Mouse (Mus musculus): ENCODE measurements around the gene Mtmr11. TPM values are rescaled to one million over a fixed set of nuclear protein-coding genes. Genes with fewer than 3 reads are reported as not detected.

The Mtmr11 gene
- total and polyA plus RNA-seq, 3 experiments, result 0.81 to 2.5 (median 0.83) TPM

DNA sequence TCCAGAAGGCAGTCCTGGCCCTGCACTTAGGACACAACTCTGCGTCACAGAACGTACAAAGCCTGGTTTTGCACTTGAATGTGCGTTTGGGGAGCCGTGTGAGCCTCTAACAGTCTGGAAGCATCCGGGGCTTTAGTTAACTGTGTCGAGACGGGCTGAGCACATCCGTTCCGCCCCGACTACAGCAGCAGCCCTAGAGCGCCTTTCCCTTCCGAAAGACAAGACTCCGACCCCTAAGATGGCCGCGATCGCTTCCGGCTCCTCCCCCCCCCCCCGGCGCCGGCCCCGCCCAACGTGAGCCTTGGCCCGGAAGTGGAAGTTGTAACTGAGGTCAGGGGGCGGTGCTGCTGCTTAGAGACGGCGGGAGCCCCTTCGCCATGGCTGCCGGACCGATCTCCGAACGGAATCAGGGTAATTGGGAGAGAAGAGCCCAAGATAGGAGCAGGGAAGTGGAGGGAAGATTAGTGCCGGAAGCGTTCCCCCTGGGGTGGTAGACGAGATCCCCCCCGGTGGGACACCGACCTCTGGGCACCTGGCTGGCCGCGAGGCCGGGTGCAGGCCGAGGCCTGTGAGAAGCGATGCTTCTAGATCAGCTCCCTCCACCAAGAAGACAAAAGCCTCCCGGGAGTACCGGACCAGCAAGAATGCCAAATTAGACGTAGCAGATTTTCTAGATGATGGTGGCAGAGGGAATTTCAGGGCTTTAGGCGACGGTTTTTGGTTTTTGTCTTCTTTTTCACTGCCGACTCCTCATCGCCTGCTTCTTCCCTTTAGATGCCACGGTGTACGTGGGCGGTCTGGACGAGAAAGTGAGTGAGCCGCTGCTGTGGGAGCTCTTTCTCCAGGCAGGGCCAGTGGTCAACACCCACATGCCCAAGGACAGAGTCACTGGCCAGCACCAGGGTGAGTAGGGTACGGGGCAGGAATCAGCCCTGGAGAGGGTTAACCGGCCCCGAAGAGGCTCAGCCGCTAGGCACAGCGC lies 10.7 kb downstream of the Mtmr11 start, which contains the start of gene Sf3b4:
Gene Sf3b4, plus strand, starts transcription at position 136 of the 982 bp plus-strand sequence.
- TF ChIP-seq IRF4 (IDR thresholded peaks at IDR 0.05; ENCODE audit: low read depth, low read length) (no peak; the same call in 1 of the 2 replicates), RAD21 (IDR thresholded peaks at IDR 0.05; ENCODE audit: low read depth, low read length) (no peak), ELF1 (IDR thresholded peaks at IDR 0.05; ENCODE audit: low read depth, low read length) (peak; percentile 85), ZC3H11A (IDR thresholded peaks at IDR 0.05; ENCODE audit: low read depth, low read length) (no peak), CTCF (conservative IDR thresholded peaks at IDR 0.05 in 1 of 2, IDR thresholded peaks at IDR 0.05 in 1 of 2; ENCODE audit: low read depth in 2 of 2, low read length in 2 of 2) (no peak), JUND (conservative IDR thresholded peaks at IDR 0.05; ENCODE audit: low read depth, low read length) (no peak), TCF12 (IDR thresholded peaks at IDR 0.05; ENCODE audit: low read depth, low read length) (peak; percentile 78), ETS1 (conservative IDR thresholded peaks at IDR 0.05; ENCODE audit: low read depth, low read length) (no peak), PAX5 (IDR thresholded peaks at IDR 0.05; ENCODE audit: low read length) (no peak), KAT2A (IDR thresholded peaks at IDR 0.05; ENCODE audit: insufficient replicate concordance, low read length) (peak; percentile 90), TBP (conservative IDR thresholded peaks at IDR 0.05; ENCODE audit: low read depth, low read length) (peak; percentile 60), EP300 (IDR thresholded peaks at IDR 0.05; ENCODE audit: low read length) (no peak), SIN3A (IDR thresholded peaks at IDR 0.05; ENCODE audit: low read length) (peak; percentile 83), E2F4 (IDR thresholded peaks at IDR 0.05; ENCODE audit: insufficient replicate concordance, low read depth, low read length) (no peak), MAX (IDR thresholded peaks at IDR 0.05; ENCODE audit: low read length) (no peak), GABPA (IDR thresholded peaks at IDR 0.05; ENCODE audit: insufficient replicate concordance, low read depth, low read length) (no peak; the same call in 1 of the 2 replicates), HCFC1 (IDR thresholded peaks at IDR 0.05; ENCODE audit: low read depth, low read length) (peak; percentile 91), USF1 (IDR thresholded peaks at IDR 0.05; ENCODE audit: low read depth, low read length) (no peak), BHLHE40 (IDR thresholded peaks at IDR 0.05; ENCODE audit: low read depth, low read length) (no peak), ZKSCAN1 (IDR thresholded peaks at IDR 0.05; ENCODE audit: borderline replicate concordance, low read depth, low read length) (no peak), MAFK (IDR thresholded peaks at IDR 0.05; ENCODE audit: insufficient replicate concordance, low read length) (no peak), MYC (IDR thresholded peaks at IDR 0.05; ENCODE audit: low read depth, low read length) (peak; percentile 66), USF2 (conservative IDR thresholded peaks at IDR 0.05; ENCODE audit: low read depth, low read length) (no peak), UBTF (IDR thresholded peaks at IDR 0.05; ENCODE audit: low read depth, low read length) (no peak), ZNF384 (IDR thresholded peaks at IDR 0.05; ENCODE audit: low read depth, low read length) (no peak), RCOR1 (conservative IDR thresholded peaks at IDR 0.05; ENCODE audit: low read depth, low read length) (no peak; the same call in 1 of the 2 replicates), CHD2 (IDR thresholded peaks at IDR 0.05; ENCODE audit: low read length) (peak; percentile 87), NRF1 (IDR thresholded peaks at IDR 0.05; ENCODE audit: low read depth, low read length) (peak; percentile 45; the same call in 1 of the 2 replicates), MAZ (IDR thresholded peaks at IDR 0.05; ENCODE audit: low read depth, low read length) (peak; percentile 97), MXI1 (IDR thresholded peaks at IDR 0.05; ENCODE audit: low read depth, low read length) (no peak; the same call in 1 of the 2 replicates), JUN (IDR thresholded peaks at IDR 0.05; ENCODE audit: insufficient read depth, low read depth, low read length) (no peak), ZMIZ1 (IDR thresholded peaks at IDR 0.05; ENCODE audit: low read depth, low read length) (peak; percentile 93), POLR2A (IDR thresholded peaks at IDR 0.05; ENCODE audit: low read depth, low read length) (peak; percentile 97), POLR2AphosphoS2 (IDR thresholded peaks at IDR 0.05; ENCODE audit: low read depth, low read length) (peak; percentile 91; the same call in 1 of the 2 replicates), SMC3 (IDR thresholded peaks at IDR 0.05; ENCODE audit: low read depth, low read length) (no peak), NELFE (IDR thresholded peaks at IDR 0.05; ENCODE audit: low read depth, low read length) (peak; percentile 96), CHD1 (IDR thresholded peaks at IDR 0.05; ENCODE audit: low read depth, low read length) (no peak), MEF2A (IDR thresholded peaks at IDR 0.05; ENCODE audit: borderline replicate concordance, low read depth, low read length) (no peak; the same call in 1 of the 2 replicates)
- Histone ChIP-seq H3K4me2 (ENCODE audit: insufficient read depth, low read depth, poor library complexity, severe bottlenecking) (peak within 1 kb of the TSS; percentile 96), H3K27ac (ENCODE audit: insufficient read depth, low read depth) (peak within 1 kb of the TSS; percentile 94), H3K9ac (ENCODE audit: insufficient read depth, low read depth) (peak within 1 kb of the TSS; percentile 98), H3K4me3 (replicated peaks in 1 of 3; ENCODE audit: low read depth in 2 of 3, low read length in 2 of 3, poor library complexity in 1 of 3) (peak within 1 kb of the TSS; percentile 65 to 99 (median 96)), H3K4me1 (ENCODE audit: control insufficient read depth in 1 of 2, insufficient read depth in 2 of 2) (peaks cover 8 to 47% of the 10 kb centered on the region in 2 experiments), H3K36me3 (replicated peaks in 1 of 2; ENCODE audit: control insufficient read depth in 1 of 2, insufficient read depth in 1 of 2, low read length in 1 of 2) (peaks cover 38 to 62% of the 10 kb centered on the region in 2 experiments), H3K79me2 (replicated peaks; ENCODE audit: control insufficient read depth, extremely low read depth, insufficient read depth, poor library complexity, severe bottlenecking) (peaks cover 37% of the 10 kb centered on the region), H3K9me3 (replicated peaks; ENCODE audit: low read length) (no peaks in the 10 kb centered on the region), H3K27me3 (replicated peaks) (no peaks in the 10 kb centered on the region)
- in situ Hi-C loops (cut with MboI; ENCODE audit: low pct_ligation_motif_present, low pct_unique_long_range_greater_than_20kb, low sequenced_read_pairs), result no loop called here
- dilution Hi-C loops (cut with MboI; ENCODE audit: extremely low pct_ligation_motif_present, extremely low pct_unique_long_range_greater_than_20kb, low sequenced_read_pairs), result no loop called here
- peak; percentile 91 for DNase-seq (ENCODE audit: extremely low read depth)

Data from CH12.LX (cell line).